Mouse (Mus musculus): ENCODE results near the gene Mal. TPM values are rescaled to one million over a fixed set of nuclear protein-coding genes. Genes with fewer than 3 reads are reported as not detected.
"Not testable (repeated sequence)": the region's sequence is repeated elsewhere in the genome, so short reads cannot be mapped to it uniquely, and the experiment has no call there.

Mal gene
- polyA plus RNA-seq, 1 experiment from 2014 or later = 62.1 TPM

DNA sequence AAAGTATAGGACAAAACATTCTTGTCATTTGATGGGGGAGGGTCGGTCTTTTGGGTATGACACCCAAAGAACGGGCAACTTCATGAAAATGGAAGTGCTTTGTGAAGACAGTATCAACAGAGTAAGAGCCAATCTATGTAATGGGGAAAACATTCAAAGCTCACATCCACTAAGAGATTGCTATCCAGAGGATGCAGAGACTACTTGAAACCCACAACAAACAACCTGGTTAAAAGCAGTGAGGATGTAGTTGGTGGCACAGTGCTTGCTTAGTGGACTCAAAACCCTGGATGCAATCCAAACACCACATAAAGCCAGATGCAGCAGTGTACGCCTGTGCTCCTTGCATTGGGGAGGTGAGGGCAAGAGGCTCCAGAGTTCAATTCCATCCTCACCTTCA is 37.2 kb downstream of the Mal start:
- no peaks in the 10 kb centered on the region for H3K9me3 ChIP-seq
- no peaks in the 10 kb centered on the region for H3K4me1 ChIP-seq
- no peak overlapping the region for H3K4me2 ChIP-seq
- 84% methylated on average over 3 of the region's 3 CpGs for WGBS
- no peaks in the 10 kb centered on the region for H3K36me3 ChIP-seq
- no peak for ATAC-seq (ENCODE audit: insufficient read depth, low FRiP score, low read depth)
- H3K27me3 ChIP-seq (replicated peaks) = no peaks in the 10 kb centered on the region
- no peak overlapping the region for H3K9ac ChIP-seq
- H3K4me3 ChIP-seq (replicated peaks) = no peak overlapping the region
- no peak overlapping the region for H3K27ac ChIP-seq

DNA sequence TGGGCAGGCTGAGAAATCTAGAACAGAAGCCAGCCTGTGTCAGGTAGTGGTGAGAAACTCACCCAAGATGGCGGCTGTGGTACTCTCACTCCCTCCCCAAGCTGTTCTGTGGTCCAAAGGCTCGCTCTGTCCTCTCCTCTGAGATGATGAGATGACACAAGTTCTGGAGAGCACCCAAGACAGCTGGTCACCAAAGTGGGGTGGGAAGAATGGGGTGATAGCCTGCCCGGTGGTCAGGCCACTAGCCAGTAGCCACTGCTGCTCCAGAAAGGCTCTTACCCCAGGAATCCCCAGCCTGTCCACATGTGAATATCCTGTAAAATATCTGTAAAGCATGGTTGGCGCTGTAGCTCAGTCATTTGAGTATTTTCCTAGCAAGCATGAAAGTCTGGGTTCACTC is 44.2 kb downstream of the Mal start:
- no peak for ATAC-seq (ENCODE audit: insufficient read depth, low FRiP score, low read depth)
- H3K9me3 ChIP-seq = no peaks in the 10 kb centered on the region
- 0 out of 2 replicates have a peak, but pooled peaks cover 4% of the 10 kb centered on the region for H3K4me1 ChIP-seq
- H3K36me3 ChIP-seq = no peaks in the 10 kb centered on the region
- no peaks in the 10 kb centered on the region for H3K27me3 ChIP-seq (replicated peaks)
- no peak overlapping the region for H3K9ac ChIP-seq
- 88% methylated on average over 4 of the region's 4 CpGs for WGBS
- H3K27ac ChIP-seq = no peak overlapping the region
- no peak overlapping the region for H3K4me2 ChIP-seq
- H3K4me3 ChIP-seq (replicated peaks) = no peak overlapping the region

DNA sequence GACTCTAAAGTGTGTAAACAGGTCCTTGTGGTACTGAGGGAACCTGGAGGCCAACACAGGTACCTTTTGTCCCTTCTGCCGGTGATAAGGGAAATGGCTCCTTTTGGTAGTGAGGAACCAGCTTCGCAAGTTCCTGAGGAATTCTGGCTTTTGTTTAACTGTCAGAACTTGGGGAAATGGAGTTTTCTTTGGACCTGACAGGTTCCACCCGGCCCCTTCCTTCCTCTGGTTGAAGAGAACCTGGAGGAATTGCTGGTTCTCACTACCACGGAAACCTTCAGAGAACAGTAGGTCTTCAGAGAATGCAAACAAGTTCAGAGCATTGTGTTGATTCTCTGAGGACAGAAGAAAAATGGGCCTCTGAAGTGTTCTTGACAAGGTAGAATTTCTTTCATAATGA is 45.1 kb downstream of the Mal start:
- no peak for ATAC-seq (ENCODE audit: insufficient read depth, low FRiP score, low read depth)
- WGBS = 58% methylated on average over 4 of the region's 4 CpGs
- Histone ChIP-seq H3K27me3 (replicated peaks) (no peaks in the 10 kb centered on the region), H3K36me3 (no peaks in the 10 kb centered on the region), H3K4me1 (0 out of 2 replicates have a peak, but pooled peaks cover 4% of the 10 kb centered on the region), H3K9ac (no peak overlapping the region), H3K9me3 (no peaks in the 10 kb centered on the region), H3K27ac (no peak overlapping the region), H3K4me2 (no peak overlapping the region), H3K4me3 (replicated peaks) (no peak overlapping the region)

DNA sequence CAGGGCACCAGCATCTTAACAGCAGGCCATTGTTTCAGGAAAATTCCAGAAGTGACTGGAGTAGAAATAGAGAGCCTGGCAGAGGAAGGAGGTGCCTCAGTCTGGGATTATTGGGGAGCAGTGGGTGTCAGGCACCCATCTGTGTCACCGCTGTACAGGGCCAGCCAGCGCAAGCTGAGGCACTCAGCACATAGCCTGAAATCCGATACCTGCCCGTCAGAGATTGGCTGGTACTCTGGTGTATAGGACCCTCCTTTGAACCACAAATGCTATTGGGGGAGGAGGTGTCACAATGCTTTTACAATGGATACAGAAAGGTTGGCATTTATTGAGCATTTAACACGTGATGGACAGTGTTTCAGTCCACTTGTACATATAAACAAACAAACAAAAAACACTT is 47.5 kb downstream of the Mal start:
- 0 out of 2 replicates have a peak, but pooled peaks cover 4% of the 10 kb centered on the region for H3K4me1 ChIP-seq
- no peak overlapping the region for H3K4me2 ChIP-seq
- H3K27ac ChIP-seq = no peak overlapping the region
- ATAC-seq (ENCODE audit: insufficient read depth, low FRiP score, low read depth) = 0 out of 2 replicates have a peak, but pooled peaks have one; percentile 70
- WGBS = 8% methylated on average over 5 of the region's 5 CpGs
- peaks cover 3% of the 10 kb centered on the region; the same call in 1 of the 2 replicates for H3K36me3 ChIP-seq
- no peaks in the 10 kb centered on the region for H3K27me3 ChIP-seq (replicated peaks)
- H3K9ac ChIP-seq = no peak overlapping the region
- no peaks in the 10 kb centered on the region for H3K9me3 ChIP-seq
- no peak overlapping the region for H3K4me3 ChIP-seq (replicated peaks)

DNA sequence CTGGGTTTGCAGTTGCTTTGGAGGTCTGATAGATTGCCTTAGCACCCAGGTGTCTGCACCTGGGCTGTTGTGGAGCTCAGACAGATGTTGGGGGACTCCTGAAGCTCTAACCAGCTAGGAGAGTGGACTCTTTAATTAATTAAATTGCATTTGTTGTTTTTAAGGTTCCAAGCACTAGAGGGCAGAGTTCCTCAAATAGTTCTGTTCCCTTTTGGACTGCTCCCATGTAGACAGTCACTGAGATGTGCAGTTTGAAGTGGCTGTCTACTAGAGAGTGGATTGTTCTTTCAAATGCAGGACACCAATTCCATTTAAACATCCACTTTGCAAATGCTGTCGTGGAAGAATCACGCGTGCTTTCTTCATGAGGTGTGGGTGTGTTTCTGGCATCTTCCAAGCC is 48.3 kb downstream of the Mal start:
- 0 out of 2 replicates have a peak, but pooled peaks cover 4% of the 10 kb centered on the region for H3K4me1 ChIP-seq
- H3K27ac ChIP-seq = no peak overlapping the region
- H3K9me3 ChIP-seq = no peaks in the 10 kb centered on the region
- peaks cover 6% of the 10 kb centered on the region; the same call in 1 of the 2 replicates for H3K36me3 ChIP-seq
- no peaks in the 10 kb centered on the region for H3K27me3 ChIP-seq (replicated peaks)
- no peak for ATAC-seq (ENCODE audit: insufficient read depth, low FRiP score, low read depth)
- H3K4me3 ChIP-seq (replicated peaks) = no peak overlapping the region
- H3K4me2 ChIP-seq = no peak overlapping the region
- H3K9ac ChIP-seq = no peak overlapping the region
- 54% methylated on average over 3 of the region's 3 CpGs for WGBS

DNA sequence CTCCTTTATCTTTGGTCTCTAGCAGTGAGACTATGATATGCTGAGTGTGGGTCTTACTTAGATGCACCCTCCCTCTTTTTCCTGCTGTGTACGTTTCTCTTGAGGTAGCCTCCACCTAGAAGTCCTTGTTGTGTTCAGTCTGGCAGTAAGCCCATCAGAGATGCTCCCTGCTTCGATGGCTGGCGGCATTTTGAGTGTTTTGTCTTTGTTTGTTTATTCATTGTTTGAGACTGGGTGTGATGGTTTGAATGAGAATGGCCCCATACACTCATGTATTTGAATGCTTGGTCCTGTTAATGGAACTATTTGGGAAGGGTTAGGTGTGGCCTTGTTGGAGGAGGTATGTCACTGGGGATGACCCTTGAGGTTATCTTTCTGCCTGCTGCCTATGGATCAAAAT is 51.3 kb downstream of the Mal start:
- Histone ChIP-seq H3K9ac (no peak overlapping the region), H3K4me3 (replicated peaks) (no peak overlapping the region), H3K27ac (no peak overlapping the region), H3K4me1 (0 out of 2 replicates have a peak, but pooled peaks cover 4% of the 10 kb centered on the region), H3K27me3 (replicated peaks) (no peaks in the 10 kb centered on the region), H3K36me3 (peaks cover 22% of the 10 kb centered on the region), H3K4me2 (no peak overlapping the region), H3K9me3 (no peaks in the 10 kb centered on the region)
- WGBS = 88% methylated on average over 3 of the region's 3 CpGs
- ATAC-seq (ENCODE audit: insufficient read depth, low FRiP score, low read depth) = no peak

DNA sequence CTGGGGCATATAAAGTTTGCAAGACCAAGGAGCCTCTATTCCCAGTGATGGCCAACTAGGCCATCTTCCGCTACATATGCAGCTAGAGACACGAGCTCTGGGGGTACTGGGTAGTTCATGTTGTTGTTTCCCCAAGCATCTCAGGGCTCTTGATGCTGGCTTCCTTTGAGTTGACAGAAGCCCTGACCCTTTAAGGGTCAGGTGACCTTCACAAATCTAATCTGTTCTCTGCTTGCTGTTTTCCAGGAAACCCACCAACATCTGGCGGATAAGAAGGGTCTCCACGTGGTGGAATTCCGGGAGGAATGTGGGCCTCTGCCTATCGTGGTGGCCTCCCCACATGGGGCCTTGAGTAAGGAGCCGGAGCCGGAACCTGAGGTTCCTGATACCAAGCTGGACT is 53.1 kb downstream of the Mal start:
- H3K9ac ChIP-seq; H3K27ac ChIP-seq; H3K27me3 ChIP-seq (replicated peaks); H3K9me3 ChIP-seq; ATAC-seq (ENCODE audit: insufficient read depth, low FRiP score, low read depth); H3K4me3 ChIP-seq (replicated peaks); H3K4me1 ChIP-seq; H3K4me2 ChIP-seq: not testable (repeated sequence)
- H3K36me3 ChIP-seq = peaks cover 22% of the 10 kb centered on the region
- WGBS = 84% methylated on average over 6 of the region's 8 CpGs

DNA sequence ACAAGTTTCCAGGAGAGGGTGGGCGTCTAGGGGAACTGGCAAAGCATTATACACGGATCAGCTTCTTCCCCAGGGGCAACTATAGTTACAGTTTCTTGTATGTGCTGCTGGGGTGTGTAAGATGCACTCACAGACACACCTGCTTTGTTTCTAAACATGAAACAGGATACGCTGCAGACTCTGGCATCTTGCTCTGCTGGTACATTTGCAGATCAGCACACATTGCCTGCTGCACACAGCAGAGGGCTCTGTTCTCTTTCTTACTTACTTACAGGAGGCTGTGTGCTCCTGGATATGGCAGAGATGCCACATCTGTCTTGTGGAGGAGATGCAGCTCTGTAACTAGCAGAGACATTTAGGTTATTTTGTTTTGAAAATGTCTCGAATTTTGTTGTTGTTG is 65.7 kb downstream of the Mal start:
- Histone ChIP-seq H3K36me3 (peaks cover 18% of the 10 kb centered on the region), H3K27ac (no peak overlapping the region), H3K4me1 (peaks cover 9% of the 10 kb centered on the region; the same call in 1 of the 2 replicates), H3K4me2 (no peak overlapping the region), H3K9ac (no peak overlapping the region), H3K9me3 (no peaks in the 10 kb centered on the region), H3K4me3 (replicated peaks) (no peak overlapping the region), H3K27me3 (replicated peaks) (no peaks in the 10 kb centered on the region)
- no peak for ATAC-seq (ENCODE audit: insufficient read depth, low FRiP score, low read depth)
- WGBS = 78% methylated on average over 4 of the region's 4 CpGs

DNA sequence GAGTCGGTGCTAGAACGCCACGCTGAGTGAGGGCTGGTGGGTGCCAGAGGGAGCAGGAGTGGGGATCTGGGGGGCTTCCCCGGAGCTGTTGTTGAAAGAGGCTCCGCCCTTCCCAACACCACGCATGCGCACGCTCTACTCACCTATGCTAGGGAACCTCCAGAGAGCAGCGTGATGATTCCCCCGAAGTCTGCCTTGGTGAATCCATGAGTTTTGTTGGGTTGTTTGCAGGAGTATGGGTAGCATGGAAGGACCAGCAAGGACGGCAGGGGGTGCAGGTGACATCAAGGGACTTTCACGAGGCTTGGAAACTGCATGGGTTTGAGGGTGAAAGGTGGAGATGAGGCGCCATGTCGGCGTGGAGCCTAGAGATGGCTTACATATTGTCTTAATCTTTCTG is 66.3 kb downstream of the Mal start:
- Histone ChIP-seq H3K9ac (no peak overlapping the region), H3K4me1 (peaks cover 9% of the 10 kb centered on the region; the same call in 1 of the 2 replicates), H3K4me3 (replicated peaks) (no peak overlapping the region), H3K27ac (no peak overlapping the region), H3K4me2 (no peak overlapping the region), H3K9me3 (no peaks in the 10 kb centered on the region), H3K27me3 (replicated peaks) (no peaks in the 10 kb centered on the region), H3K36me3 (peaks cover 16% of the 10 kb centered on the region)
- 75% methylated on average over 15 of the region's 15 CpGs for WGBS
- ATAC-seq (ENCODE audit: insufficient read depth, low FRiP score, low read depth) = no peak

DNA sequence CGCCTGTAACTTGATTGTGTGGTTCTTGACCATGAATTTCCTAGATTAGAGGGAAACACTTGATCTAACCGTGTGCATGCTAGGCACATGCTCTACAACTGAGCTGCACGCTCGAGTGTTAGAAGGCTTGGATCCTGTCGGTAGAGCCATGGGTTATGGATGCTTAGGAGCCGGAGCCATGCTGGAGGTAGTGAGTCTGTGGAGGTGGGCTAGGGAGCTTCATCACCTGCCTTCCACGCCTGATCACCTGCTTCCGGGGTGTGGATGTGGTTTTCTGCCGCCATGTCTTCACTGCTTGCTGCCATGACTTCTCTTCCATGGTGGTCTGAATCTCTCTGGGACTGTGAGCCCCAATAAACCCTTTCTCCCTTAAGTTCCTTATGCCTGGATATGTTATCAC is 67.6 kb downstream of the Mal start:
- H3K9me3 ChIP-seq = no peaks in the 10 kb centered on the region
- peaks cover 9% of the 10 kb centered on the region; the same call in 1 of the 2 replicates for H3K4me1 ChIP-seq
- H3K27me3 ChIP-seq (replicated peaks) = no peaks in the 10 kb centered on the region
- H3K36me3 ChIP-seq = peaks cover 7% of the 10 kb centered on the region
- no peak overlapping the region for H3K9ac ChIP-seq
- no peak for ATAC-seq (ENCODE audit: insufficient read depth, low FRiP score, low read depth)
- 92% methylated on average over 9 of the region's 9 CpGs for whole genome bisulfite sequencing
- H3K27ac ChIP-seq = no peak overlapping the region
- no peak overlapping the region for H3K4me3 ChIP-seq (replicated peaks)
- H3K4me2 ChIP-seq = no peak overlapping the region

DNA sequence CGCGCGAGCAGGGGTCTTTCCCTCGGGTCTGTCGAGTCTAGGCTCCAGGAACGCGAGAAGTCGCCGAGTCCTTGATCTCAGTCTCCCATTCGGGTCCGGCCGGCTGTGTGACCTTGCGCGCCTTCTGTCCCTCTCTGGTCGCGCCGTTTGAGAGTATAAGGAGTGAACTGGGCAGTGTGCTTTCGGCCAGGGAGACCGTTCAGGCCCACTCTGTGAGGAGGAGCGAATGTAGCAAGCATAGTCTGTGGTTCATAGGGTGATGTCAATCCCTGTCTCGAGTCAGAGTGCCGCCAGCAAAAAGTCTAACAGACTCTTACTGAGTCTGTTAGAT is 69.0 kb downstream of the Mal start:
- Histone ChIP-seq H3K4me1 (peaks cover 9% of the 10 kb centered on the region; the same call in 1 of the 2 replicates), H3K4me3 (replicated peaks) (peak overlapping the region; percentile 93), H3K27me3 (replicated peaks) (no peaks in the 10 kb centered on the region), H3K27ac (peak overlapping the region; percentile 91), H3K4me2 (peak overlapping the region; percentile 69), H3K9me3 (no peaks in the 10 kb centered on the region), H3K36me3 (peaks cover 3% of the 10 kb centered on the region; the same call in 1 of the 2 replicates), H3K9ac (peak overlapping the region; percentile 72)
- 0 out of 2 replicates have a peak, but pooled peaks have one; percentile 5 for ATAC-seq (ENCODE audit: insufficient read depth, low FRiP score, low read depth)
- under 1% methylated on average over 22 of the region's 22 CpGs for WGBS

DNA sequence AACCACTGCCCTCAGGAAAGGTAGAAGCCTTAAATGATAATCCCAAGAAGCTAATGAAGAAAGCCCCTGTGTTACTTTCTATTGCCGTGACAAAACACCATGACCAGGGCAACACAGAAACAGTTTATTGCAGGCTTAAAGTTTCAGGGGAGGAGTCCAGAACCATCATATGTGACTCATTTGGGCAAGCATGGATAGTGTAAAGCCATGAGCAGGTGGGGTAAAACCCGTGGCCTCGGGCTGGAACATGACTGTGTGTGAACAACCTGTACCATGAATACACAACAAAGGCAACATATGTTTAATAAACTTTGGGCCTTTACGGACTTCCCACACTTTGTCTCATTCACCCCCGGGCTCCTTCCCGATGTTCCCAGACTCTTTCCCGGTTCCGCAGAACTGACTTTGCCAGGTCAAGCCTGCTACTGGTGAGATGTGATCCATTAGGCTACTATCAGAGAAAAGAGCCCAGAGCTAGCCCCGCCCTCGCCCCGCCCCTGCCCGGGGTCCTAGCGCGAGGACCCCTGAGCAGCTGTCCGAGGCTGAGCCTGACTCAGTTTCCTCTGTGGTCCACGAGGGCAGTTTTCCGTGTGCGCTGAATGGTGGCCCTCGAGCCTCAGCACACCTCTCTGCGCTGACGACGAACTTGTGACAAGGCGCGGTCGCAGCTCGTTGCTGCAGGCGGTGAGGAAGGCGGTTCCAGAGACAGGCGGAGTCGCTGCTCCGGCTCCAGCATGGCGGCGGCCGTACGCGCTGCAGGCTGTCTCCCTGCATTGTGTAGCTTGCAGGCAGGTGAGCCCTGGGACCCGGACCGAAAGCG is 69.6 kb downstream of the Mal start, which contains the start of the genes Zfp661 and Mrps5:
Zfp661 (minus strand) TSS at position 401 of the 820 bp plus-strand sequence.
Mrps5 (plus strand) TSS at position 529 of the 820 bp plus-strand sequence.
- WGBS = 4% methylated on average over 39 of the region's 39 CpGs
- Histone ChIP-seq H3K27ac (peak within 1 kb of the TSS; percentile 91), H3K9me3 (no peaks in the 10 kb centered on the region), H3K9ac (peak within 1 kb of the TSS; percentile 72), H3K4me2 (peak within 1 kb of the TSS; percentile 69), H3K4me3 (replicated peaks) (peak within 1 kb of the TSS; percentile 93), H3K4me1 (peaks cover 9% of the 10 kb centered on the region; the same call in 1 of the 2 replicates), H3K36me3 (no peaks in the 10 kb centered on the region), H3K27me3 (replicated peaks) (no peaks in the 10 kb centered on the region)
- ATAC-seq (ENCODE audit: insufficient read depth, low FRiP score, low read depth) = peak; percentile 85

Data from stomach, embryonic 15.5 days (tissue).